ENCODE assay signal across 19 mouse cellular contexts in genomic region chr3:107788885-107789284, GRCm38 (mm10). TPM values are rescaled to one million over a fixed set of nuclear protein-coding genes. Genes with fewer than 3 reads are reported as not detected.
DNase-seq lines count a peak whose midpoint lies in the region; ATAC-seq and TF ChIP-seq lines count a peak whose summit lies in the region.
"Had no signal": no experiment of that assay in that cellular context is flagged by ENCODE, and none has a peak within 500 bp of the region (broad histone marks: within the 10 kb centered on the region; RNA-seq: fewer than 3 reads in every experiment).

No protein-coding gene starts in this region.

- intact Hi-C loops in gastrocnemius, adult 2 months (cut with DNase I) = no loop called here
- intact Hi-C loops in gastrocnemius, postnatal 14 days (cut with DNase I; ENCODE audit: low total_unique reads) = no loop called here

- ATAC-seq in stomach, embryonic 16.5 days (ENCODE audit: insufficient read depth, low FRiP score) = no peak

- 80% methylated on average over 3 of the region's 3 CpGs for WGBS in stomach, embryonic 16.5 days

- H3K27me3 ChIP-seq in stomach, embryonic 16.5 days (ENCODE audit: control insufficient read depth, insufficient read depth, low read length) = no peaks in the 10 kb centered on the region
- H3K27me3 ChIP-seq: limb, embryonic 12.5 days; liver, embryonic 13.5 days; neural tube, embryonic 12.5 days had no signal

- DNase-seq in gastrocnemius, adult 2 months = no peak
- DNase-seq in gastrocnemius, postnatal 14 days = no peak
- peak; percentile 78 for DNase-seq in layer of hippocampus, adult 9-11 months
- no peak for DNase-seq in layer of hippocampus, postnatal 14 days (ENCODE audit: low spot score in 2 of 2)
- no peak for DNase-seq in liver
- DNase-seq: adrenal gland, postnatal 36 days; cerebellum, postnatal 25 days; gastrocnemius, postnatal 36 days; kidney, adult 8-10 months; kidney, postnatal 14 days; liver, embryonic 13.5 days; thymus, adult 18-20 months had no signal

- H3K27ac ChIP-seq in gastrocnemius, adult 2 months = peak overlapping the region; percentile 71
- peak overlapping the region; percentile 52; the same call in 1 of the 2 replicates for H3K27ac ChIP-seq in cortical plate, adult 2 months (ENCODE audit: insufficient read depth, low read length)
- H3K27ac ChIP-seq in stomach, embryonic 16.5 days (ENCODE audit: low read length) = no peak overlapping the region
- H3K27ac ChIP-seq: forebrain, embryonic 12.5 days; limb, embryonic 12.5 days; liver, embryonic 13.5 days; neural tube, embryonic 12.5 days had no signal

- H3K36me3 ChIP-seq in stomach, embryonic 16.5 days (ENCODE audit: control insufficient read depth, insufficient read depth, low read length) = no peaks in the 10 kb centered on the region
- H3K36me3 ChIP-seq: forebrain, embryonic 12.5 days; limb, embryonic 12.5 days; liver, embryonic 13.5 days; neural tube, embryonic 12.5 days had no signal

- no peaks in the 10 kb centered on the region for H3K9me3 ChIP-seq in stomach, embryonic 16.5 days (replicated peaks; ENCODE audit: control insufficient read depth, low read length)
- H3K9me3 ChIP-seq: forebrain, embryonic 12.5 days; limb, embryonic 12.5 days; liver, embryonic 13.5 days; neural tube, embryonic 12.5 days had no signal

- no peak overlapping the region for H3K4me3 ChIP-seq in gastrocnemius, adult 2 months
- no peak overlapping the region for H3K4me3 ChIP-seq in cortical plate, adult 2 months (ENCODE audit: insufficient read depth, low read length)
- H3K4me3 ChIP-seq in stomach, embryonic 16.5 days (replicated peaks; ENCODE audit: low read length) = no peak overlapping the region
- H3K4me3 ChIP-seq: forebrain, embryonic 12.5 days; limb, embryonic 12.5 days; liver, embryonic 13.5 days; neural tube, embryonic 12.5 days had no signal

- TF ChIP-seq CTCF in gastrocnemius, adult 2 months (IDR thresholded peaks at IDR 0.05) = no peak
- no peak for TF ChIP-seq CTCF in cortical plate, adult 2 months (IDR thresholded peaks at IDR 0.05; ENCODE audit: extremely low read depth, insufficient read depth, low read length)

- H3K4me1 ChIP-seq in cortical plate, adult 2 months (ENCODE audit: control insufficient read depth, insufficient read depth, low read length) = peaks cover 12% of the 10 kb centered on the region
- H3K4me1 ChIP-seq in stomach, embryonic 16.5 days (ENCODE audit: control insufficient read depth, insufficient read depth, low read length) = peaks cover 22% of the 10 kb centered on the region

- 0 out of 2 replicates have a peak overlapping the region, but pooled peaks have one; percentile 13 for H3K9ac ChIP-seq in stomach, embryonic 16.5 days (ENCODE audit: low read length)
- H3K9ac ChIP-seq: forebrain, embryonic 12.5 days; limb, embryonic 12.5 days; liver, embryonic 13.5 days; lung, embryonic 14.5 days; neural tube, embryonic 12.5 days had no signal

- H3K4me2 ChIP-seq in stomach, embryonic 16.5 days (ENCODE audit: low read depth, low read length) = no peak overlapping the region
- H3K4me2 ChIP-seq: forebrain, embryonic 12.5 days; limb, embryonic 12.5 days; liver, embryonic 13.5 days; lung, embryonic 14.5 days; neural tube, embryonic 12.5 days had no signal

- no peak for TF ChIP-seq POLR2A in cortical plate, adult 2 months (IDR thresholded peaks at IDR 0.05; ENCODE audit: extremely low read depth, insufficient read depth, low read length)

RNA-seq across cellular contexts. Expression of gene Csf1, which starts 28.6 kb away (rescaled TPM):
- 1 to 10 TPM; 7.9 to 8.5 TPM for total RNA-seq in gastrocnemius, adult 2 months (2021)
- total RNA-seq in gastrocnemius, postnatal 14 days (2021) = 10 to 100 TPM in 1 of 2 experiments, 1 to 10 TPM in 1; 7.9 to 10.9 TPM
- 10 to 100 TPM; 11.9 to 13.3 TPM for total RNA-seq in layer of hippocampus, postnatal 14 days (2021)
- polyA plus RNA-seq in cortical plate, adult 2 months (2012; rRNA removed) = 15.4 and 16.7 TPM in 2 replicates
- polyA plus RNA-seq in stomach, embryonic 16.5 days (2015; fragmentation: Nextera tagmentation; extraction: Ambion mirVana) = 19.2 and 20.2 TPM in 2 replicates
- total RNA-seq: megakaryocyte-erythroid progenitor cell, adult 5-6 weeks had no signal
